Mouse (Mus musculus): ENCODE results near the gene Syn3.
"Not testable (repeated sequence)": the region's sequence is repeated elsewhere in the genome, so short reads cannot be mapped to it uniquely, and the experiment has no call there.

GRCm38 (mm10) chr10:86526357-86526874 lies 27.7 kb upstream of the Syn3 start:
- TF ChIP-seq POLR2A (IDR thresholded peaks at IDR 0.05; ENCODE audit: control insufficient read depth, extremely low read depth, insufficient read depth, low read length, poor library complexity); CTCF (IDR thresholded peaks at IDR 0.05; ENCODE audit: borderline replicate concordance, control insufficient read depth, extremely low read depth, insufficient read depth, low read length, poor library complexity): not testable (repeated sequence)

All from thymus, adult 2 months (tissue).